18 mouse cellular contexts compared by ENCODE assay signal in the genomic region with DNA sequence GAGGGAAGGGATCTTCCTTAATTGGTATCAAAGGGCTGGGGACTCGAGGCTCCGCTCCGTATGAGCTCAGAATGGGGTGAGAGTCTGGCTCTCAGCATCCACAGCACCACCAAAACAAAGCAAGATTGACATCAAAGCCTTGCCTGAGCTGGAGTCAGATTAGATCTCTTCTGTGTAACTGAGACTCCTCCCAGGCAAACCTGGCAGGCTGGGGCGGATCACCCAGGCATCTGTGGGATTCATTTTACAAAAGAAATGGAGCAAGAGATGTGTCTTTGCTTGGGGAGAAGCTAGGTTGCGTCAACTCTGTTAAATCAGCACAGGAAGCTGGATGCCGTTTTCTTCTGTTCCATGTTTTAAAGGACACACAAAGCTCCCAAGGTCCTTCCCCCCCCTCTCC. TPM values are rescaled to one million over a fixed set of nuclear protein-coding genes. Genes with fewer than 3 reads are reported as not detected.
A peak's percentile ranks its signal among the peaks of the same experiment; 100 is the strongest.
DNase-seq lines count a peak whose midpoint lies in the region; ATAC-seq and TF ChIP-seq lines count a peak whose summit lies in the region.
"Had no signal": no experiment of that assay in that cellular context is flagged by ENCODE, and none has a peak within 500 bp of the region (broad histone marks: within the 10 kb centered on the region; RNA-seq: fewer than 3 reads in every experiment).

No protein-coding gene starts in this region.

- H3K27ac ChIP-seq in hindbrain, embryonic 11.5 days (ENCODE audit: low read depth, low read length) = no peak overlapping the region
- no peak overlapping the region for H3K27ac ChIP-seq in hindbrain, postnatal 0 days
- no peak overlapping the region for H3K27ac ChIP-seq in embryonic facial prominence, embryonic 10.5 days (replicated peaks)
- H3K27ac ChIP-seq in stomach, postnatal 0 days (replicated peaks) = 0 out of 2 replicates have a peak overlapping the region, but pooled peaks have one; percentile 18
- H3K27ac ChIP-seq: lung, embryonic 15.5 days; neural tube, embryonic 15.5 days; stomach, embryonic 15.5 days had no signal

- H3K9ac ChIP-seq in hindbrain, embryonic 11.5 days (ENCODE audit: low read depth, low read length) = no peak overlapping the region
- H3K9ac ChIP-seq in hindbrain, postnatal 0 days (replicated peaks; ENCODE audit: low read length) = no peak overlapping the region
- no peak overlapping the region for H3K9ac ChIP-seq in stomach, postnatal 0 days (ENCODE audit: low read length)
- H3K9ac ChIP-seq: lung, embryonic 15.5 days; neural tube, embryonic 15.5 days; stomach, embryonic 15.5 days had no signal

- peak; percentile 74 for TF ChIP-seq EP300 in stomach, postnatal 0 days (optimal IDR thresholded peaks at IDR 0.05)

- no peaks in the 10 kb centered on the region for H3K27me3 ChIP-seq in hindbrain, embryonic 11.5 days (ENCODE audit: control insufficient read depth, insufficient read depth, low read length)
- no peaks in the 10 kb centered on the region for H3K27me3 ChIP-seq in hindbrain, postnatal 0 days (ENCODE audit: insufficient read depth, low read length)
- no peaks in the 10 kb centered on the region for H3K27me3 ChIP-seq in embryonic facial prominence, embryonic 10.5 days (replicated peaks; ENCODE audit: low read depth, poor library complexity, severe bottlenecking)
- no peaks in the 10 kb centered on the region for H3K27me3 ChIP-seq in stomach, postnatal 0 days (ENCODE audit: control insufficient read depth, insufficient read depth, low read length)
- H3K27me3 ChIP-seq: lung, embryonic 15.5 days; neural tube, embryonic 15.5 days; stomach, embryonic 15.5 days had no signal

- no peaks in the 10 kb centered on the region for H3K4me1 ChIP-seq in hindbrain, embryonic 11.5 days (replicated peaks; ENCODE audit: control insufficient read depth, insufficient read depth, low read length)
- no peaks in the 10 kb centered on the region for H3K4me1 ChIP-seq in hindbrain, postnatal 0 days (ENCODE audit: insufficient read depth, low read length)
- peaks cover 14% of the 10 kb centered on the region for H3K4me1 ChIP-seq in embryonic facial prominence, embryonic 10.5 days
- no peaks in the 10 kb centered on the region for H3K4me1 ChIP-seq in stomach, postnatal 0 days (replicated peaks; ENCODE audit: control insufficient read depth, insufficient read depth)
- H3K4me1 ChIP-seq: stomach, embryonic 15.5 days had no signal

- no peak for TF ChIP-seq CTCF in hindbrain, postnatal 0 days (IDR thresholded peaks at IDR 0.05; ENCODE audit: low read depth)
- TF ChIP-seq CTCF in stomach, postnatal 0 days (IDR thresholded peaks at IDR 0.05; ENCODE audit: low read depth) = no peak

- no peaks in the 10 kb centered on the region for H3K36me3 ChIP-seq in hindbrain, embryonic 11.5 days (ENCODE audit: control insufficient read depth, insufficient read depth, low read length)
- no peaks in the 10 kb centered on the region for H3K36me3 ChIP-seq in hindbrain, postnatal 0 days (ENCODE audit: insufficient read depth, low read length)
- no peaks in the 10 kb centered on the region for H3K36me3 ChIP-seq in embryonic facial prominence, embryonic 10.5 days (replicated peaks)
- no peaks in the 10 kb centered on the region for H3K36me3 ChIP-seq in stomach, postnatal 0 days (ENCODE audit: control insufficient read depth, insufficient read depth, low read length)
- H3K36me3 ChIP-seq: lung, embryonic 15.5 days; neural tube, embryonic 15.5 days; stomach, embryonic 15.5 days had no signal

- WGBS in hindbrain, embryonic 11.5 days = 11% methylated on average over 6 of the region's 6 CpGs
- 9% methylated on average over 6 of the region's 6 CpGs for WGBS in hindbrain, postnatal 0 days
- 8% methylated on average over 6 of the region's 6 CpGs for WGBS in embryonic facial prominence, embryonic 10.5 days
- WGBS in stomach, postnatal 0 days = 29% methylated on average over 6 of the region's 6 CpGs

- no peak overlapping the region for H3K4me3 ChIP-seq in hindbrain, embryonic 11.5 days (ENCODE audit: low read depth, low read length)
- no peak overlapping the region for H3K4me3 ChIP-seq in hindbrain, postnatal 0 days (ENCODE audit: low read length)
- H3K4me3 ChIP-seq in embryonic facial prominence, embryonic 10.5 days = no peak overlapping the region
- H3K4me3 ChIP-seq in stomach, postnatal 0 days (ENCODE audit: low read depth, low read length) = no peak overlapping the region
- H3K4me3 ChIP-seq: erythroblast, embryonic 14.5 days; lung, embryonic 15.5 days; neural tube, embryonic 15.5 days; stomach, embryonic 15.5 days had no signal

- DNase-seq in hindbrain, embryonic 11.5 days (ENCODE audit: low spot score) = peak; percentile 16
- DNase-seq in hindbrain, postnatal 0 days (ENCODE audit: low spot score) = no peak
- peak; percentile 53 for DNase-seq in urinary bladder, postnatal 14 days (ENCODE audit: low spot score)
- no peak for DNase-seq in urinary bladder, postnatal 4 days (ENCODE audit: low spot score in 2 of 2)
- DNase-seq in embryonic facial prominence, embryonic 10.5 days (ENCODE audit: low spot score) = peak; percentile 61
- no peak for DNase-seq in stomach, postnatal 0 days (ENCODE audit: low spot score)
- DNase-seq in kidney, postnatal 10 days = no peak
- DNase-seq: cerebellum, postnatal 10 days; kidney, adult 2 months; left cerebral cortex, postnatal 4 days; right cerebral cortex, postnatal 4 days had no signal

- H3K9me3 ChIP-seq in hindbrain, embryonic 11.5 days (ENCODE audit: control insufficient read depth, low read length) = no peaks in the 10 kb centered on the region
- H3K9me3 ChIP-seq in hindbrain, postnatal 0 days (ENCODE audit: low read length) = no peaks in the 10 kb centered on the region
- H3K9me3 ChIP-seq in embryonic facial prominence, embryonic 10.5 days = no peaks in the 10 kb centered on the region
- no peaks in the 10 kb centered on the region for H3K9me3 ChIP-seq in stomach, postnatal 0 days (ENCODE audit: control insufficient read depth, low read length)
- H3K9me3 ChIP-seq: lung, embryonic 15.5 days; neural tube, embryonic 15.5 days; stomach, embryonic 15.5 days had no signal

- ATAC-seq in hindbrain, embryonic 11.5 days (ENCODE audit: low FRiP score) = no peak
- no peak for ATAC-seq in hindbrain, postnatal 0 days
- no peak for ATAC-seq in stomach, postnatal 0 days (ENCODE audit: low FRiP score, low TSS enrichment)

- H3K4me2 ChIP-seq in hindbrain, embryonic 11.5 days (replicated peaks; ENCODE audit: low read depth, low read length) = no peak overlapping the region
- no peak overlapping the region for H3K4me2 ChIP-seq in hindbrain, postnatal 0 days (ENCODE audit: low read depth, low read length)
- no peak overlapping the region for H3K4me2 ChIP-seq in stomach, postnatal 0 days (replicated peaks; ENCODE audit: low read depth)
- H3K4me2 ChIP-seq: lung, embryonic 15.5 days; neural tube, embryonic 15.5 days; stomach, embryonic 15.5 days had no signal

RNA-seq across cellular contexts. Expression of a gene that starts 17.7 kb away (rescaled TPM):
- 0.77 and 2.1 TPM in 2 replicates for polyA plus RNA-seq in hindbrain, embryonic 11.5 days (2014; fragmentation: Nextera tagmentation; extraction: Ambion mirVana)
- not detected in 2 replicates for total RNA-seq in hindbrain, postnatal 0 days (2014; rRNA removed)
- polyA plus RNA-seq in hindbrain, postnatal 0 days (2015; fragmentation: Nextera tagmentation; extraction: Ambion mirVana) = not detected in 2 replicates
- 3.9 TPM in 2 replicates for polyA plus RNA-seq in embryonic facial prominence, embryonic 10.5 days (2016; fragmentation: Nextera tagmentation; extraction: Ambion mirVana)
- 56.8 and 57.6 TPM in 2 replicates for polyA plus RNA-seq in stomach, postnatal 0 days (2015; fragmentation: Nextera tagmentation; extraction: Ambion mirVana)
- total RNA-seq: CH12.LX; gastrocnemius, adult 8-10 months; hematopoietic stem cell, adult 5-6 weeks had no signal
- polyA plus RNA-seq: neural tube, embryonic 15.5 days had no signal

RNA-seq across cellular contexts. Expression of a gene that starts 19.2 kb away (rescaled TPM):
- 8.8 and 12.2 TPM in 2 replicates for polyA plus RNA-seq in hindbrain, embryonic 11.5 days (2014; fragmentation: Nextera tagmentation; extraction: Ambion mirVana)
- total RNA-seq in hindbrain, postnatal 0 days (2014; rRNA removed) = 15.9 and 20.2 TPM in 2 replicates
- 10.5 and 11.6 TPM in 2 replicates for polyA plus RNA-seq in hindbrain, postnatal 0 days (2015; fragmentation: Nextera tagmentation; extraction: Ambion mirVana)
- 15.4 and 16.5 TPM in 2 replicates for polyA plus RNA-seq in embryonic facial prominence, embryonic 10.5 days (2016; fragmentation: Nextera tagmentation; extraction: Ambion mirVana)
- polyA plus RNA-seq in stomach, postnatal 0 days (2015; fragmentation: Nextera tagmentation; extraction: Ambion mirVana) = 9.2 and 9.3 TPM in 2 replicates
- total RNA-seq: CH12.LX had no signal

RNA-seq across cellular contexts. Expression of a gene that starts 34.8 kb away (rescaled TPM):
- 0.40 and 0.46 TPM in 2 replicates for polyA plus RNA-seq in hindbrain, embryonic 11.5 days (2014; fragmentation: Nextera tagmentation; extraction: Ambion mirVana)
- total RNA-seq in hindbrain, postnatal 0 days (2014; rRNA removed) = 0.90 and 4.8 TPM in 2 replicates
- 0.64 and 0.83 TPM in 2 replicates for polyA plus RNA-seq in hindbrain, postnatal 0 days (2015; fragmentation: Nextera tagmentation; extraction: Ambion mirVana)
- polyA plus RNA-seq in embryonic facial prominence, embryonic 10.5 days (2016; fragmentation: Nextera tagmentation; extraction: Ambion mirVana) = 0.79 and 1.1 TPM in 2 replicates
- 41.3 and 42.7 TPM in 2 replicates for polyA plus RNA-seq in stomach, postnatal 0 days (2015; fragmentation: Nextera tagmentation; extraction: Ambion mirVana)
- total RNA-seq: CH12.LX; gastrocnemius, adult 8-10 months; hematopoietic stem cell, adult 5-6 weeks had no signal
- polyA plus RNA-seq: erythroblast, embryonic 14.5 days had no signal

RNA-seq across cellular contexts. Expression of a gene that starts 51.7 kb away (rescaled TPM):
- 1.3 and 1.5 TPM in 2 replicates for polyA plus RNA-seq in hindbrain, embryonic 11.5 days (2014; fragmentation: Nextera tagmentation; extraction: Ambion mirVana)
- not detected in 2 replicates for total RNA-seq in hindbrain, postnatal 0 days (2014; rRNA removed)
- polyA plus RNA-seq in hindbrain, postnatal 0 days (2015; fragmentation: Nextera tagmentation; extraction: Ambion mirVana) = 0.18 TPM in 1 of 2 replicates, not detected in the other
- polyA plus RNA-seq in embryonic facial prominence, embryonic 10.5 days (2016; fragmentation: Nextera tagmentation; extraction: Ambion mirVana) = 0.94 and 1.2 TPM in 2 replicates
- 0.05 and 0.06 TPM in 2 replicates for polyA plus RNA-seq in stomach, postnatal 0 days (2015; fragmentation: Nextera tagmentation; extraction: Ambion mirVana)
- total RNA-seq: CH12.LX; gastrocnemius, adult 8-10 months; left cerebral cortex, postnatal 4 days had no signal

Comparison
In these comparisons a context has a peak if more than half of its experiments do, and no peak if none do; other contexts are left out.
1. DNase-seq: peak in hindbrain, embryonic 11.5 days (single experiment), urinary bladder, postnatal 14 days (single experiment) and embryonic facial prominence, embryonic 10.5 days (single experiment); none in hindbrain, postnatal 0 days (single experiment), urinary bladder, postnatal 4 days (0 of 2), stomach, postnatal 0 days (single experiment) and kidney, postnatal 10 days (single experiment).
2. RNA of a gene that starts 17.7 kb away (polyA plus RNA-seq): 56.8 to 57.6 TPM in stomach, postnatal 0 days; 3.9 TPM in embryonic facial prominence, embryonic 10.5 days, 0.77 to 2.1 TPM in hindbrain, embryonic 11.5 days and not detected in hindbrain, postnatal 0 days; every median in the first group is over 10 times any median in the second.
3. RNA of a gene that starts 34.8 kb away (polyA plus RNA-seq): 41.3 to 42.7 TPM in stomach, postnatal 0 days; 0.79 to 1.1 TPM in embryonic facial prominence, embryonic 10.5 days, 0.64 to 0.83 TPM in hindbrain, postnatal 0 days and 0.40 to 0.46 TPM in hindbrain, embryonic 11.5 days; every median in the first group is over 10 times any median in the second.